Mouse (Mus musculus) megakaryocyte, embryonic 14.5 days (primary cell): Measurements from ENCODE around the gene Smad9.

Source experiments
- FLI1 ChIP-seq: IDR thresholded peaks from 2 replicates; pipeline ENCODE4 v1.6.1; 2012; ENCODE audit warnings: low read length, inconsistent platforms, mixed read lengths
- GATA1 ChIP-seq: IDR thresholded peaks from 3 replicates; pipeline ENCODE4 v1.6.1; 2012; ENCODE audit warnings: mixed read lengths, low read length, inconsistent platforms, borderline replicate concordance

DNA sequence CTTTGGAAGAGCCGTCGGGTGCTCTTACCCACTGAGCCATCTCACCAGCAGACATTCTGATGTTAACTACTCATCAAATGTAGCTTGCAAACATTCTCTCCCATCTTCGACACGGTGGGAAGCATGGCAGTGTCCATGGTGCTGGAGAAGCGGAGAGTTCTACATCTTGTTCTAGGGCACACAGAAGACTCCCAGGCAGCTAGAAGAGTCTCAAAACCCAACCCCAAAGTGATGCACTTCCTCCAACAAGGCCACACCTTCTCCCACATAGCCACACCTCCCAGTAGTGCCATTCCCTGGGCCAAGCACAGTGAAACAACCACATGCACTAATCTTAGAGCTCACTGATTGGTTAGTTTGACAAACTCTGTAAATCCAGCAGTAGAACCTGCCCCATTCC is 53.7 kb downstream of the Smad9 start:
- TF ChIP-seq GATA1 (no peak), FLI1 (no peak)
